Mouse (Mus musculus): ENCODE measurements at regions not wholly inside any gene's neighbourhood (a gene's known extent, or its start where the extent isn't known, plus 50 kb on each side); places are given as distances from the start of the nearest gene placed in this dataset.

GRCm38 (mm10) chr6:133904501-133904900 is 50.9 kb upstream of the Kap start:
- 18% methylated on average over 5 of the region's 5 CpGs for WGBS (ENCODE audit: insufficient replicate concordance)
- H3K4me3 ChIP-seq (replicated peaks): no peak overlapping the region
- no peaks in the 10 kb centered on the region for H3K4me1 ChIP-seq (replicated peaks)
- H3K9me3 ChIP-seq (replicated peaks): no peaks in the 10 kb centered on the region
- H3K36me3 ChIP-seq (replicated peaks): no peaks in the 10 kb centered on the region
- no peaks in the 10 kb centered on the region for H3K27me3 ChIP-seq
- H3K4me2 ChIP-seq: no peak overlapping the region
- H3K9ac ChIP-seq: no peak overlapping the region
- no peak overlapping the region for H3K27ac ChIP-seq (replicated peaks)
- no peak for ATAC-seq (ENCODE audit: insufficient read depth)

GRCm38 (mm10) chr6:133934667-133935066 is 81.1 kb upstream of the Kap start:
- Histone ChIP-seq H3K4me3 (replicated peaks) (no peak overlapping the region), H3K27me3 (no peaks in the 10 kb centered on the region), H3K36me3 (replicated peaks) (no peaks in the 10 kb centered on the region), H3K27ac (replicated peaks) (no peak overlapping the region), H3K4me2 (no peak overlapping the region), H3K9me3 (replicated peaks) (no peaks in the 10 kb centered on the region), H3K4me1 (replicated peaks) (no peaks in the 10 kb centered on the region), H3K9ac (no peak overlapping the region)
- ATAC-seq (ENCODE audit: insufficient read depth): no peak
- WGBS (ENCODE audit: insufficient replicate concordance): 65% methylated on average over 7 of the region's 7 CpGs

- WGBS (ENCODE audit: insufficient replicate concordance): 65% methylated on average over 2 of the region's 2 CpGs
- ATAC-seq (ENCODE audit: insufficient read depth): no peak
Observed at GRCm38 (mm10) chr6:133935671-133936070, 82.1 kb upstream of the Kap start.

GRCm38 (mm10) chr6:133959902-133960634 is 75.4 kb upstream of the Etv6 start:
- Histone ChIP-seq H3K4me3 (replicated peaks) (no peak overlapping the region), H3K27ac (replicated peaks) (no peak overlapping the region), H3K9ac (no peak overlapping the region), H3K4me2 (no peak overlapping the region), H3K36me3 (replicated peaks) (no peaks in the 10 kb centered on the region), H3K4me1 (replicated peaks) (no peaks in the 10 kb centered on the region), H3K9me3 (replicated peaks) (no peaks in the 10 kb centered on the region), H3K27me3 (no peaks in the 10 kb centered on the region)
- WGBS (ENCODE audit: insufficient replicate concordance): 69% methylated on average over 11 of the region's 11 CpGs
- ATAC-seq (ENCODE audit: insufficient read depth): no peak

More at GRCm38 (mm10) chr6:133935671-133936070, 82.1 kb upstream of the Kap start:
- Histone ChIP-seq H3K4me2 (no peak overlapping the region), H3K9ac (no peak overlapping the region), H3K4me1 (replicated peaks) (no peaks in the 10 kb centered on the region), H3K9me3 (replicated peaks) (no peaks in the 10 kb centered on the region), H3K27me3 (no peaks in the 10 kb centered on the region), H3K4me3 (replicated peaks) (no peak overlapping the region), H3K36me3 (replicated peaks) (no peaks in the 10 kb centered on the region), H3K27ac (replicated peaks) (no peak overlapping the region)

- H3K27me3 ChIP-seq: no peaks in the 10 kb centered on the region
- no peaks in the 10 kb centered on the region for H3K9me3 ChIP-seq (replicated peaks)
- H3K4me2 ChIP-seq: no peak overlapping the region
- H3K4me1 ChIP-seq (replicated peaks): no peaks in the 10 kb centered on the region
- no peaks in the 10 kb centered on the region for H3K36me3 ChIP-seq (replicated peaks)
- no peak overlapping the region for H3K9ac ChIP-seq
- no peak overlapping the region for H3K27ac ChIP-seq (replicated peaks)
- no peak for ATAC-seq (ENCODE audit: insufficient read depth)
- H3K4me3 ChIP-seq (replicated peaks): no peak overlapping the region
- WGBS (ENCODE audit: insufficient replicate concordance): 14% methylated on average over 7 of the region's 7 CpGs
Observed at GRCm38 (mm10) chr6:133960713-133961112, 74.8 kb upstream of the Etv6 start.

- Histone ChIP-seq H3K4me2 (no peak overlapping the region), H3K9ac (no peak overlapping the region), H3K27me3 (no peaks in the 10 kb centered on the region), H3K36me3 (replicated peaks) (no peaks in the 10 kb centered on the region), H3K4me1 (replicated peaks) (no peaks in the 10 kb centered on the region), H3K9me3 (replicated peaks) (no peaks in the 10 kb centered on the region), H3K27ac (replicated peaks) (no peak overlapping the region), H3K4me3 (replicated peaks) (no peak overlapping the region)
- ATAC-seq (ENCODE audit: insufficient read depth): no peak
- WGBS (ENCODE audit: insufficient replicate concordance): 68% methylated on average over 5 of the region's 5 CpGs
Observed at GRCm38 (mm10) chr6:133962641-133963040, 72.9 kb upstream of the Etv6 start.

GRCm38 (mm10) chr6:133963264-133963663 is 72.2 kb upstream of the Etv6 start:
- no peak overlapping the region for H3K4me2 ChIP-seq
- no peak overlapping the region for H3K27ac ChIP-seq (replicated peaks)
- H3K9me3 ChIP-seq (replicated peaks): no peaks in the 10 kb centered on the region
- WGBS (ENCODE audit: insufficient replicate concordance): 67% methylated on average over 6 of the region's 6 CpGs
- no peak for ATAC-seq (ENCODE audit: insufficient read depth)
- no peaks in the 10 kb centered on the region for H3K27me3 ChIP-seq
- H3K9ac ChIP-seq: no peak overlapping the region
- no peaks in the 10 kb centered on the region for H3K36me3 ChIP-seq (replicated peaks)
- no peaks in the 10 kb centered on the region for H3K4me1 ChIP-seq (replicated peaks)
- H3K4me3 ChIP-seq (replicated peaks): no peak overlapping the region

GRCm38 (mm10) chr6:133967286-133967685 is 68.2 kb upstream of the Etv6 start:
- H3K4me2 ChIP-seq: no peak overlapping the region
- H3K4me1 ChIP-seq (replicated peaks): no peaks in the 10 kb centered on the region
- WGBS (ENCODE audit: insufficient replicate concordance): 56% methylated on average over 3 of the region's 3 CpGs
- no peak overlapping the region for H3K9ac ChIP-seq
- no peak overlapping the region for H3K27ac ChIP-seq (replicated peaks)
- no peak overlapping the region for H3K4me3 ChIP-seq (replicated peaks)
- no peaks in the 10 kb centered on the region for H3K36me3 ChIP-seq (replicated peaks)
- no peaks in the 10 kb centered on the region for H3K27me3 ChIP-seq
- no peaks in the 10 kb centered on the region for H3K9me3 ChIP-seq (replicated peaks)
- ATAC-seq (ENCODE audit: insufficient read depth): no peak

- ATAC-seq (ENCODE audit: insufficient read depth): no peak
- H3K4me2 ChIP-seq: no peak overlapping the region
- no peaks in the 10 kb centered on the region for H3K27me3 ChIP-seq
- no peak overlapping the region for H3K9ac ChIP-seq
- 65% methylated on average over 6 of the region's 6 CpGs for WGBS (ENCODE audit: insufficient replicate concordance)
- H3K9me3 ChIP-seq (replicated peaks): no peaks in the 10 kb centered on the region
- no peak overlapping the region for H3K27ac ChIP-seq (replicated peaks)
- no peaks in the 10 kb centered on the region for H3K36me3 ChIP-seq (replicated peaks)
- H3K4me3 ChIP-seq (replicated peaks): no peak overlapping the region
- no peaks in the 10 kb centered on the region for H3K4me1 ChIP-seq (replicated peaks)
Observed at GRCm38 (mm10) chr6:133972054-133972705, 63.3 kb upstream of the Etv6 start.

- Histone ChIP-seq H3K4me1 (replicated peaks) (no peaks in the 10 kb centered on the region), H3K36me3 (replicated peaks) (no peaks in the 10 kb centered on the region), H3K4me2 (no peak overlapping the region), H3K4me3 (replicated peaks) (no peak overlapping the region), H3K9ac (no peak overlapping the region), H3K27me3 (no peaks in the 10 kb centered on the region), H3K27ac (replicated peaks) (no peak overlapping the region), H3K9me3 (replicated peaks) (no peaks in the 10 kb centered on the region)
- WGBS (ENCODE audit: insufficient replicate concordance): 61% methylated on average over 7 of the region's 7 CpGs
- ATAC-seq (ENCODE audit: insufficient read depth): no peak
Observed at GRCm38 (mm10) chr6:133973205-133973838, 62.2 kb upstream of the Etv6 start.

GRCm38 (mm10) chr6:133975951-133976350 is 59.5 kb upstream of the Etv6 start:
- no peak overlapping the region for H3K27ac ChIP-seq (replicated peaks)
- ATAC-seq (ENCODE audit: insufficient read depth): no peak
- H3K9me3 ChIP-seq (replicated peaks): no peaks in the 10 kb centered on the region
- no peaks in the 10 kb centered on the region for H3K4me1 ChIP-seq (replicated peaks)
- H3K4me2 ChIP-seq: no peak overlapping the region
- 40% methylated on average over 1 of the region's 1 CpGs for WGBS (ENCODE audit: insufficient replicate concordance)
- H3K27me3 ChIP-seq: no peaks in the 10 kb centered on the region
- no peaks in the 10 kb centered on the region for H3K36me3 ChIP-seq (replicated peaks)
- no peak overlapping the region for H3K9ac ChIP-seq
- H3K4me3 ChIP-seq (replicated peaks): no peak overlapping the region

Measured in liver, embryonic 15.5 days (tissue).